Mouse (Mus musculus): Measurements from ENCODE around the gene Ush2a. TPM values are rescaled to one million over a fixed set of nuclear protein-coding genes. Genes with fewer than 3 reads are reported as not detected.
A peak's percentile ranks its signal among the peaks of the same experiment; 100 is the strongest.

Gene Ush2a
- total and polyA plus RNA-seq, 3 experiments, result under 0.01 to 0.04 TPM; not detected in 1

DNA sequence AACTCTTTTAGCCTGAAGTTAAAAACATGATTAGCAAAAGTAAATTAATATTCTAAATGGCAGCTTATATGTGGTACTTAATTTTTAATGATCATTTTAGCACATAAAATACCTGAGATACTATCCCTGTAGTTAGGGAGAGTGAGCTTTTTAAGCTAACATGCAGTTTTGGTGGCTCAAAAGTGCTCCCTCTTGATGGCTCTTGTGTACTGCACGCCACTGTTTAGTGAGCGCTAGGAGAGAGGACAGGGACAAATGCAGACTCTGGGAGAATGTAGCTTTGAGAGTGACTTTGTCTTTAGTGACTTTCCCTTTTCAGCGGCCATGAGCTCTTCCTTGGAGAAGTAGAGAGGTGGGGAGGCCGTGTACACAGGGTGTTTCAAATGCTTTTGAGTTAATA lies 371.9 kb downstream of the Ush2a start:
- Histone ChIP-seq H3K27ac (ENCODE audit: control insufficient read depth, low read depth, low read length) (no peak overlapping the region), H3K9ac (ENCODE audit: control insufficient read depth, low read depth, low read length, poor library complexity, severe bottlenecking) (no peak overlapping the region), H3K9me3 (replicated peaks; ENCODE audit: insufficient read depth, low read length) (no peaks in the 10 kb centered on the region), H3K36me3 (ENCODE audit: control insufficient read depth in 1 of 2, insufficient read depth in 2 of 2, low read length in 2 of 2) (no peaks in the 10 kb centered on the region), H3K4me3 (ENCODE audit: control insufficient read depth in 1 of 2, insufficient read depth in 1 of 2, low read depth in 2 of 2, low read length in 2 of 2) (no peak overlapping the region), H3K27me3 (ENCODE audit: control insufficient read depth in 1 of 2, insufficient read depth in 2 of 2, low read length in 2 of 2) (no peaks in the 10 kb centered on the region), H3K4me1 (ENCODE audit: control insufficient read depth in 1 of 2, insufficient read depth in 2 of 2, low read length in 2 of 2) (no peaks in the 10 kb centered on the region), H3K79me2 (ENCODE audit: control insufficient read depth, insufficient read depth, low read length, poor library complexity) (no peaks in the 10 kb centered on the region)
- no peak for TF ChIP-seq TCF12 (IDR thresholded peaks at IDR 0.05; ENCODE audit: low read depth, low read length)
- peak in 1 of 3 experiments; percentile 6; a peak in 1 of 6 replicates for TF ChIP-seq CTCF (IDR thresholded peaks at IDR 0.05 in 2 of 3, conservative IDR thresholded peaks at IDR 0.05 in 1 of 3; ENCODE audit: control insufficient read depth in 1 of 3, insufficient read depth in 1 of 3, low read depth in 2 of 3, low read length in 3 of 3, poor library complexity in 1 of 3, severe bottlenecking in 1 of 3)
- TF ChIP-seq ZMIZ1 (IDR thresholded peaks at IDR 0.05; ENCODE audit: low read depth, low read length), result no peak
- no peak for TF ChIP-seq USF2 (IDR thresholded peaks at IDR 0.05; ENCODE audit: borderline replicate concordance in 1 of 2, insufficient read depth in 1 of 2, low read depth in 1 of 2, low read length in 2 of 2)
- no peak for TF ChIP-seq NRF1 (IDR thresholded peaks at IDR 0.05; ENCODE audit: insufficient read depth, low read depth, low read length, poor library complexity, severe bottlenecking)
- no peak for TF ChIP-seq POLR2A (IDR thresholded peaks at IDR 0.05; ENCODE audit: control insufficient read depth in 1 of 2, insufficient read depth in 1 of 2, low read depth in 1 of 2, low read length in 2 of 2, poor library complexity in 1 of 2)
- no peak for TF ChIP-seq CHD1 (IDR thresholded peaks at IDR 0.05; ENCODE audit: low read depth, low read length)
- no peak for TF ChIP-seq MAX (IDR thresholded peaks at IDR 0.05; ENCODE audit: low read length)
- no peak for TF ChIP-seq POLR2AphosphoS2 (IDR thresholded peaks at IDR 0.05; ENCODE audit: low read length)
- no peak for TF ChIP-seq MYC (IDR thresholded peaks at IDR 0.05; ENCODE audit: low read depth, low read length)
- TF ChIP-seq POLR2AphosphoS5 (IDR thresholded peaks at IDR 0.05; ENCODE audit: borderline replicate concordance, low read depth, low read length), result no peak
- TF ChIP-seq RAD21 (IDR thresholded peaks at IDR 0.05; ENCODE audit: low read depth, low read length), result peak; percentile 7
- 0 out of 2 replicates have a peak, but pooled peaks have one; percentile 14 for TF ChIP-seq SMC3 (IDR thresholded peaks at IDR 0.05; ENCODE audit: low read depth, low read length)
- no peak for DNase-seq (ENCODE audit: low read depth, low spot score)

DNA sequence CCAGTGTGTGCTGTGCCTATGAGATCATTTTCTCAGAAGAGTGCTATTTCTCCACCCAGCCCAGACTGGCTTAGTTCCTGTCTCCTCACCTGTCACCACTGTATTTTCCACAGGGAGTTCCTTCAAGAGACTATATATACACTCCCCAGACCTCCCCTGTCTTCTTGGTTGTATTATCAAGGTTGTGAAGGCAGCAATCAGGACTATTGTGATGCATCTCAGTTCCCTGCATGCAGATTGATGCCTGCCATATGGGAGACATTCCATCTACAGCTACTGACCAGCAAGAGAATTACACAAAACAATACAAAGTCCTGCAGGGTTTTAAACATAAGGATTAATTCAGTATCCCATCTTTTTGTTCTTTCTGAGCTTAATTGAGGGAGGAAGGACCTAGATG lies 377.8 kb downstream of the Ush2a start:
- Histone ChIP-seq H3K27ac (ENCODE audit: control insufficient read depth, low read depth, low read length) (no peak overlapping the region), H3K9me3 (replicated peaks; ENCODE audit: insufficient read depth, low read length) (no peaks in the 10 kb centered on the region), H3K4me1 (ENCODE audit: control insufficient read depth in 1 of 2, insufficient read depth in 2 of 2, low read length in 2 of 2) (no peaks in the 10 kb centered on the region), H3K27me3 (ENCODE audit: control insufficient read depth in 1 of 2, insufficient read depth in 2 of 2, low read length in 2 of 2) (no peaks in the 10 kb centered on the region), H3K36me3 (ENCODE audit: control insufficient read depth in 1 of 2, insufficient read depth in 2 of 2, low read length in 2 of 2) (no peaks in the 10 kb centered on the region), H3K79me2 (ENCODE audit: control insufficient read depth, insufficient read depth, low read length, poor library complexity) (no peaks in the 10 kb centered on the region), H3K4me3 (ENCODE audit: control insufficient read depth in 1 of 2, insufficient read depth in 1 of 2, low read depth in 2 of 2, low read length in 2 of 2) (no peak overlapping the region), H3K9ac (ENCODE audit: control insufficient read depth, low read depth, low read length, poor library complexity, severe bottlenecking) (no peak overlapping the region)
- no peak for TF ChIP-seq SIN3A (IDR thresholded peaks at IDR 0.05; ENCODE audit: low read length)
- no peak for TF ChIP-seq RCOR1 (IDR thresholded peaks at IDR 0.05; ENCODE audit: low read depth, low read length)
- TF ChIP-seq ETS1 (IDR thresholded peaks at IDR 0.05; ENCODE audit: low read depth, low read length), result no peak
- TF ChIP-seq MAFK (IDR thresholded peaks at IDR 0.05; ENCODE audit: borderline replicate concordance, low read depth, low read length), result no peak
- TF ChIP-seq GABPA (IDR thresholded peaks at IDR 0.05; ENCODE audit: low read depth, low read length), result no peak
- TF ChIP-seq MAZ (IDR thresholded peaks at IDR 0.05; ENCODE audit: low read depth, low read length), result no peak
- TF ChIP-seq ZC3H11A (IDR thresholded peaks at IDR 0.05; ENCODE audit: low read depth, low read length), result no peak
- no peak for TF ChIP-seq ELF1 (IDR thresholded peaks at IDR 0.05; ENCODE audit: low read depth, low read length)
- no peak for TF ChIP-seq CHD1 (IDR thresholded peaks at IDR 0.05; ENCODE audit: low read depth, low read length)
- TF ChIP-seq ZMIZ1 (IDR thresholded peaks at IDR 0.05; ENCODE audit: low read depth, low read length), result no peak
- no peak for DNase-seq (ENCODE audit: low read depth, low spot score)

Measured in MEL (cell line).